Mouse (Mus musculus): ENCODE data around the gene Dusp16. TPM values are rescaled to one million over a fixed set of nuclear protein-coding genes. Genes with fewer than 3 reads are reported as not detected.
A peak's percentile ranks its signal among the peaks of the same experiment; 100 is the strongest.

Gene Dusp16
- polyA plus RNA-seq, 1 experiment from 2014 or later: 3.7 TPM

DNA sequence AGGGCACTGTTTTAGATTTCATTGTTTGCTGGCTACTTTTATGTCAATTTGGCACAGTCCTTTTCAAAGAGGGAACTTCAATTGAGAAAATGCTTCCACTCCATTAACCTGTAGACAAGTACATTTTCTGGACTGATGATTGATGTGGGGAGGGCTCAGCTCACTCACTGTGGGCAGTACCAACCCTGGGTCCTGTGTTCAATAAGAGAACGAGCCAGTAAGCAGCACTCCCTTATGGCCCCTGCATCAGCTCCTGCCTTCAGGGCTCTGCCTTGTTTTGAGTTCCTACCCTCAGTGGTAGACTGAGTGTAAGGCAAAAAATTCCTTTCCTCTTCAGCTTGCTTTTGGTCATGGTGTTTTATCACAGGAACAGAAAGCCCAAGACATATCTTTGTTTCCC, 78.5 kb downstream of the Dusp16 start:
- Histone ChIP-seq H3K27me3 (no peaks in the 10 kb centered on the region), H3K27ac (no peak overlapping the region), H3K4me3 (replicated peaks) (no peak overlapping the region), H3K9me3 (replicated peaks) (no peaks in the 10 kb centered on the region), H3K36me3 (peaks cover 35% of the 10 kb centered on the region), H3K4me2 (no peak overlapping the region), H3K9ac (no peak overlapping the region), H3K4me1 (replicated peaks) (peaks cover 35% of the 10 kb centered on the region)
- no peak for DNase-seq
- ATAC-seq (ENCODE audit: low read depth): no peak
- WGBS (ENCODE audit: insufficient replicate concordance): 65% methylated on average over 1 of the region's 1 CpGs

DNA sequence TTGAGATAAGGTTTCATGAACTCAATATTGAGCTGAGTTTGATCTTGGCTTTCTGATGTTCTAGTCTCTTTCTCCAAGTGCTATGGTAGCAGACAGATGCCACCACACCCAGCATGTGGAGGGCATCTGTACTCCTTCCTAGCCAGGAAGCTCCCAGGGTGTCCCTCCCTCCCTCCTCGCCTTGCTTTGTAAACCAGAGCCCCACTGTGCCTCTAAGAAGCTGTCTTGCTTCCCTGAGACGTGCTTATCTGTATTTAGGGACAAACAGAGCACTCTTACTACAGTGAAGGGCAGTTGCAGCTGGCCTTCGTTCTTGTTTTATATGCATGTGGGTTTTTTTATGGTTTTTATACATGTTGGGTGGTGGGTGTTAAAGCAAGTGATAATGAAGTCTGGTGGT, 79.1 kb downstream of the Dusp16 start:
- H3K4me1 ChIP-seq (replicated peaks): peaks cover 29% of the 10 kb centered on the region
- peaks cover 29% of the 10 kb centered on the region for H3K36me3 ChIP-seq
- no peaks in the 10 kb centered on the region for H3K9me3 ChIP-seq (replicated peaks)
- no peak overlapping the region for H3K4me3 ChIP-seq (replicated peaks)
- DNase-seq (no peak), ATAC-seq (ENCODE audit: low read depth) (no peak)
- 14% methylated on average over 3 of the region's 3 CpGs for WGBS (ENCODE audit: insufficient replicate concordance)
- no peak overlapping the region for H3K9ac ChIP-seq
- H3K27me3 ChIP-seq: no peaks in the 10 kb centered on the region
- H3K4me2 ChIP-seq: no peak overlapping the region
- no peak overlapping the region for H3K27ac ChIP-seq

DNA sequence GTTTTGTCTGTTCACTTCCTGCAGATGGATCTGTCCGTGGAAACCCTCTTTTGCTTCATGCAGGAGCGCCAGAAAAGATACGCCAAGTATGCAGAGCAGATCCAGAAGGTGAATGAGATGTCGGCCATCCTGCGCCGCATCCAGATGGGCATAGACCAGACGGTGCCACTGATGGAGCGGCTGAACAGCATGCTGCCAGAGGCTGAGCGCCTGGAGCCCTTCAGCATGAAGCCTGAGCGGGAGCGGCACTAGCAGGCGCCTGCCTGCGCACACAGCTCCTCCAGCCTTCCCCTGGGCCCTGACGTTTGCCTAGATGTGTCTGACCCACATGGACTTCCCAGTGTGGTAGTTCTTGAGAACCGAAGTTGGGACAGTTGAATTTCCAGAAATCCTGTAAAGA, 82.4 kb downstream of the Dusp16 start:
- Histone ChIP-seq H3K4me2 (no peak overlapping the region), H3K36me3 (peaks cover 11% of the 10 kb centered on the region), H3K27ac (no peak overlapping the region), H3K27me3 (no peaks in the 10 kb centered on the region), H3K9ac (no peak overlapping the region), H3K4me1 (replicated peaks) (peaks cover 10% of the 10 kb centered on the region), H3K9me3 (replicated peaks) (no peaks in the 10 kb centered on the region), H3K4me3 (replicated peaks) (no peak overlapping the region)
- ATAC-seq (ENCODE audit: low read depth): no peak
- DNase-seq: no peak
- 85% methylated on average over 15 of the region's 15 CpGs for WGBS (ENCODE audit: insufficient replicate concordance)

DNA sequence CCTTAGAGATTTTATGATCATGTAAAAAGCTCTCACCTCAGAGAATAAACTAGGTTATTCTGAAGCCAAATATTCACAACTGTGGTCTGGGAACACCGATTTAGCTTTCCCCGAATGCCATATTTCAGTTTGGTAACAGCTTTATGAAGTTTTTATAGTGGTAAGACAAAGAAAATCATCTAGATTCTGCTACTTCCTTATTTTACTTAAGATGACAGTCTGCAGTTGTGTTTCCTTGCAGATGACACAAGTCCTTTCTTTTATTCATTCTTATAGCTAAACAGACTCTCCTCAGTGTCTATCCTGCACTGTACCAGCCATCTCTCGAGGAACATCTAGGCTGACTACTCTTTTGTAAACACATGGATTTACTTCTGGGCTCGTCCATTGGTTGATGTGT, 86.0 kb downstream of the Dusp16 start:
- DNase-seq (no peak), ATAC-seq (ENCODE audit: low read depth) (no peak)
- Histone ChIP-seq H3K4me2 (no peak overlapping the region), H3K36me3 (peaks cover 9% of the 10 kb centered on the region), H3K27me3 (no peaks in the 10 kb centered on the region), H3K27ac (no peak overlapping the region), H3K9me3 (replicated peaks) (no peaks in the 10 kb centered on the region), H3K4me1 (replicated peaks) (peaks cover 2% of the 10 kb centered on the region; the same call in 1 of the 2 replicates), H3K4me3 (replicated peaks) (no peak overlapping the region), H3K9ac (no peak overlapping the region)
- 64% methylated on average over 4 of the region's 4 CpGs for WGBS (ENCODE audit: insufficient replicate concordance)

DNA sequence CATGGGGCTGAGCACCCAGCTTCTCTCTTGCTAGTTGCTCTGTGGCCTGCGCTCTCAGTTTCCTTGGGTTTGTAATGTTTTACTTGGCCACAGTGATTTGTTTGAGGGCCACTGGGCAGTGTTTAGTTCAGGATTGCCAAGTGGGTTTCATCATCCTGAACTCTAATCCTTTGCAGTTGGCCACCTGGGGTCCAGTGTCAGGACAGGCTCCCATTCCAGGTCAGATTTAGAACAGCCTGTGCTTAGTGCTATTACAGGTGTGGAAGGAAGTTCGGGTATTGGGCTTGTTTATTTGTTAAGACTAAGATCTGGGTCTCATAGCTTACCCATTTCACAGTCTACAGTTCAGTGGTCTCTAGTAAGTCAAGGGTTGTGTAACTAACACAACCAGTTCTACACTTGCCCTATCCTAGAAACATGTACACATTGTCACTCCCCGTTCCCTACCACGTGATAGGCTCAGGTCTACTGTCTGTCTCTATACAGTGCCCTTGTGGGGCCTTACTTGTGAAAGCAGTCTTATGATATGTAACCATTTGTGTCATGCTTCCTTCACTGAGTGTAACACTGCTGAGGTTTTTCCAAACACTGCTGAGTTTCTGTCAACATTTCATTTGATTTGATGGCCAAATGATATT, 89.3 kb downstream of the Dusp16 start:
- H3K27me3 ChIP-seq: no peaks in the 10 kb centered on the region
- ATAC-seq (ENCODE audit: low read depth): peak; percentile 74
- H3K27ac ChIP-seq: 0 out of 2 replicates have a peak overlapping the region, but pooled peaks have one; percentile 36
- no peak overlapping the region for H3K9ac ChIP-seq
- peaks cover 15% of the 10 kb centered on the region for H3K4me1 ChIP-seq (replicated peaks)
- DNase-seq: no peak
- WGBS (ENCODE audit: insufficient replicate concordance): 68% methylated on average over 4 of the region's 4 CpGs
- H3K36me3 ChIP-seq: no peaks in the 10 kb centered on the region
- H3K9me3 ChIP-seq (replicated peaks): no peaks in the 10 kb centered on the region
- no peak overlapping the region for H3K4me2 ChIP-seq
- H3K4me3 ChIP-seq (replicated peaks): no peak overlapping the region

DNA sequence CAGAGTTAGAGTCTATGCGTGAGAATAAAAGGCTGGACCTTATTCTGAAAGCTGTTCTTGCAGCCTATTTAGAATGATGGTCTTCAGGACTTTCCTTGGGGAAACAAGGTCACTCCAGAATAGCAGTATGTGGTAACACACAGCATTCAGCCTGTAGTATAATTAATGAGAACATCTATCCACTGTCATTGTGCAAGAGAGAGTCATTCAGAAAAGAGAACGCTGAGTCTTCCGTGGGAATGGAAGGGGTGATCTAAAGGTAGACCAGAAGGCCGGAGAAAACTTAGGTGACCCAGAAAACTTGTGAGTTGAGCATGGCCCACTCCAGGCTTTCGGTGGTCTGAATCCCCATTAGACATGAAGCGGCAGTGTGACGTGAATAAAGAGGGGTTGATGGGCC, 90.2 kb downstream of the Dusp16 start:
- DNase-seq (no peak), ATAC-seq (ENCODE audit: low read depth) (no peak)
- Histone ChIP-seq H3K27ac (no peak overlapping the region), H3K4me1 (replicated peaks) (peaks cover 15% of the 10 kb centered on the region), H3K4me2 (no peak overlapping the region), H3K36me3 (no peaks in the 10 kb centered on the region), H3K9me3 (replicated peaks) (no peaks in the 10 kb centered on the region), H3K4me3 (replicated peaks) (no peak overlapping the region), H3K27me3 (no peaks in the 10 kb centered on the region), H3K9ac (no peak overlapping the region)
- WGBS (ENCODE audit: insufficient replicate concordance): 90% methylated on average over 7 of the region's 7 CpGs

DNA sequence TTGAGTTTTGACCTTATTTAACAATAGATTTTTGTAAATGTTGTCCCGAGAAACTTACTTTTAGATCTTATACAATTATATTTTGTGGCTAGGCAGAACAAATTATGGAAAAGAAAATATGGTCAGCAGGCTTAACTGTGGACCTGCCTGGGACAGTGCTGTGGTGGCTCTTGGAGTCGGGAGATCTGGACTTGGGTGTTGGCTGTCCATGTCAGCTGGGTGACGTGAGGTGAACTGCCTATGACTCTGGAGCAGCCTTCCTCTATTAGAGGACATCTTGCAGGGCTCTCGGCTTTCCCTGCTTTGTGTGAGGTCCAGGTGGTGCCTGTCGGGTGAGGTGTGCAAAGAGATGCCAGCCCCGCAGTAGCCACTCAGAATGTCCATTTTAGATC, 91.2 kb downstream of the Dusp16 start:
- H3K4me2 ChIP-seq: no peak overlapping the region
- H3K27ac ChIP-seq: no peak overlapping the region
- H3K27me3 ChIP-seq: no peaks in the 10 kb centered on the region
- WGBS (ENCODE audit: insufficient replicate concordance): 70% methylated on average over 6 of the region's 6 CpGs
- no peaks in the 10 kb centered on the region for H3K36me3 ChIP-seq
- no peak overlapping the region for H3K9ac ChIP-seq
- H3K4me3 ChIP-seq (replicated peaks): no peak overlapping the region
- H3K4me1 ChIP-seq (replicated peaks): peaks cover 15% of the 10 kb centered on the region
- DNase-seq (no peak), ATAC-seq (ENCODE audit: low read depth) (no peak)
- no peaks in the 10 kb centered on the region for H3K9me3 ChIP-seq (replicated peaks)

DNA sequence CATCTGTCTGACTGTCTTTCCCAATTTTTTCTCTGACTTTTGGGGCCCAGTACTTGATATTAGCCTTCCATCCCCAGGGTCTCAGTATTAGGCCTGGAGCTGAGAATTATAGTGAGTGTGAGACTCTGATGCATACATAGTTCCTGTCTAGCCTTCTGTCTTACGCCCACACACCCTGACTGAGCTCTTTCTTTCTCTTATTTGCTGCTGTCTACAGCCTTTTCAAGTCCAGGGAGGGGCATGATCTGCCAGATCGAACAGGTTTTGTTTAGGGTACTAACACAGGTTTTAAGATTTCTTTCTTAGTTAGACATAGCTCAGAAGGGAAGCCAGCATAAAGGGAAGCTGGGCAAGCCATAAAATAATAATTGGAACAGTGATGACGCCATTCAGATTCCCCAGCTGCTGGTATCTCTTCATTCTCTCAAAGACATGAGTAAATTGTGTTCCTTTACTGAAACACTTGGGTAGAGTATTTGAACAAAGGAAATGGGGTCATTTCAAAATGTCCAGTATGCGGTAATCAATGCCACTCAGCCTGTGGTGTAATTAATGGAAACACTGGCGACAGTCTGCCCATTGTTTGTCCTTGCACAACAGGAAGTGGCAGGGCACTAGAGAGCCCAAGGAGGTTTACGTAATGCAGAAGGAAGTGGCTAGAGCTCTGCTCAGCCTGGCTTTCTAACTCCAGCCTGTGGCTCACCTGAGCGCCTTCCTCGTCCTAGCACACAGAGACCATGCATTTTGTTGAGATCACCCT, 91.8 kb downstream of the Dusp16 start:
- H3K4me1 ChIP-seq (replicated peaks): peaks cover 15% of the 10 kb centered on the region
- no peaks in the 10 kb centered on the region for H3K9me3 ChIP-seq (replicated peaks)
- H3K27ac ChIP-seq: no peak overlapping the region
- WGBS (ENCODE audit: insufficient replicate concordance): 51% methylated on average over 8 of the region's 8 CpGs
- no peaks in the 10 kb centered on the region for H3K36me3 ChIP-seq
- H3K27me3 ChIP-seq: no peaks in the 10 kb centered on the region
- no peak overlapping the region for H3K4me3 ChIP-seq (replicated peaks)
- ATAC-seq (ENCODE audit: low read depth): peak; percentile 49
- H3K9ac ChIP-seq: no peak overlapping the region
- no peak for DNase-seq
- no peak overlapping the region for H3K4me2 ChIP-seq

DNA sequence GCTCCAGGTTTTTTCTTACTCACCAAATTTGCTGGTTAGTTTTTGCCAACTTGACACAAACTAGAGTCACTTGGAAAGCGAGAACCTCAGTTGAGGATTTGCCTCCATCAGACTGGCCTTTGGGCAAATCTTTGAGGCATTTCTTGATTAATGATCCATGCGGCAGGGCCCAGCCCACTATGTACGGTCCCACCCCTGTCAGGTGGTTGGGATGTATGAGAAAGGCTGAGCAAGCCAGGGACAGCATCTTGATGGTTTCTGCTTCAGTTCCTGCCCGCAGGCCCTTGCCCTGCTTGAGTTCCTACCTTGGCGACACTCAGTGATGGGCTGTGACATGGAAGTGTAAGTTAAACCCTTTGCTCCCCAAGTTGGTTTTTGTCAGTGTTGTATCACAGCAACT, 94.2 kb downstream of the Dusp16 start:
- no peak overlapping the region for H3K27ac ChIP-seq
- H3K27me3 ChIP-seq: no peaks in the 10 kb centered on the region
- 84% methylated on average over 5 of the region's 5 CpGs for WGBS (ENCODE audit: insufficient replicate concordance)
- peaks cover 13% of the 10 kb centered on the region for H3K4me1 ChIP-seq (replicated peaks)
- H3K4me3 ChIP-seq (replicated peaks): no peak overlapping the region
- DNase-seq: no peak
- H3K36me3 ChIP-seq: no peaks in the 10 kb centered on the region
- no peaks in the 10 kb centered on the region for H3K9me3 ChIP-seq (replicated peaks)
- H3K9ac ChIP-seq: no peak overlapping the region
- ATAC-seq (ENCODE audit: low read depth): no peak
- no peak overlapping the region for H3K4me2 ChIP-seq

DNA sequence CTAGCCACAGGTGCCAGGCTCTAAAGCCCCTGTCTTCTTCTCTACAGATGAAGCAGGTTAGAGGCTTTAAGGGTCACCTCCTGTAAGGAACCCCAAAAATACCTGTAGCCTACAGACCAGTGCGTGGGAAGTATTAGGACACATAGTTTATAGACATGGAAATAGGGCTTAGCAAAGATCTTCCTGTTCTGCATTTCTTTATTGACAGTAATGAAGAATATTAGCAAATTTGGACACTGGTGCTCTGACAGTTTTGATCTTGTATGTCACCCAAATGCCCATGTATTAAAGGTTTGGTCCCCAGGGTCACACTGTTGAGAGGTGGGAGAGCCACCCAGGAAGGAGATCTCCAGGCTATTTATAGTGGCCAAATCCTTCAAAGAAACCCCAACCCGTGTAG, 95.9 kb downstream of the Dusp16 start:
- peaks cover 13% of the 10 kb centered on the region for H3K4me1 ChIP-seq (replicated peaks)
- no peaks in the 10 kb centered on the region for H3K36me3 ChIP-seq
- 58% methylated on average over 2 of the region's 2 CpGs for WGBS (ENCODE audit: insufficient replicate concordance)
- no peak overlapping the region for H3K4me2 ChIP-seq
- DNase-seq (no peak), ATAC-seq (ENCODE audit: low read depth) (no peak)
- H3K9me3 ChIP-seq (replicated peaks): no peaks in the 10 kb centered on the region
- no peak overlapping the region for H3K4me3 ChIP-seq (replicated peaks)
- no peak overlapping the region for H3K27ac ChIP-seq
- H3K27me3 ChIP-seq: no peaks in the 10 kb centered on the region
- no peak overlapping the region for H3K9ac ChIP-seq

DNA sequence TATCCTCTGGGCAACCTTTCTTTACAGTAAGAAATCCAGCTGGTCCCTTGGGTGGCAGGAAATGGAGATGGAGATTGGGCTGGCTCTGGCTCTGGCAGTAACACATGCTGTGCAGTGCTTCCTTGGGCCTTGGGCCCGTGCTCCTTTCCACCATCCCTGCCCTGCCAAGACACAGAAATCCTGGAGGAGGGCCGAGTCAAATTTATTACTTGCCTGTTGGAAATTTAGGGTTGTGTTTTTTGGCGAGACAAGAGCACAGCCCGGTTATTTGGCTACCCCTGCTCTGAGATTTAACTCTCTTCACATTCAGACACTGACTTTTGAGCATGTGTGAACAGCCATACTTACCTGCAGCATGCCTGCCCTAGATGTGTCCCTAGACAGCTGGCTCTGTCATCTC, 96.3 kb downstream of the Dusp16 start:
- WGBS (ENCODE audit: insufficient replicate concordance): 58% methylated on average over 4 of the region's 4 CpGs
- ATAC-seq (ENCODE audit: low read depth): no peak
- Histone ChIP-seq H3K9ac (no peak overlapping the region), H3K4me2 (no peak overlapping the region), H3K9me3 (replicated peaks) (no peaks in the 10 kb centered on the region), H3K36me3 (no peaks in the 10 kb centered on the region), H3K27me3 (no peaks in the 10 kb centered on the region), H3K4me3 (replicated peaks) (no peak overlapping the region), H3K27ac (no peak overlapping the region), H3K4me1 (replicated peaks) (peaks cover 13% of the 10 kb centered on the region)
- DNase-seq: no peak

DNA sequence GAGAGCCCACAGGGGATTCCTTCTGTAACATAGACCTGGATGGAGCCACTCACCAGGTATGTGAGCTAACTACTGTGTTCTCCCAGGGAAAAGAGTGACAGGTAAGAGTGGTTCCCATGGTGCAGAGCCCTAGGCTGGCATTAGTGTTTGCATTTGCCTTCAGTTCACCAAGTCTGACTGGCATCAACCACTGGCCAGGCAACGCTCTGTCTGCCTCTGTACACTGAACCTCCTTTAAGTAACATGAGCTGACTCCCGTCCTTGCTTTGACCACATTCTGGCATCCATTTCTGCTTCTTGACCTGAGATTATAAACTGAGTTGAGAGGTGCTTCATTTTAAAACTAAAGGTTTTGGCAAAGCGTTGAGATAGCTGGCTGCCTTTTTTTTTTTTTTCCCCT, 96.8 kb downstream of the Dusp16 start:
- no peak for DNase-seq
- Histone ChIP-seq H3K9me3 (replicated peaks) (no peaks in the 10 kb centered on the region), H3K4me1 (replicated peaks) (peaks cover 10% of the 10 kb centered on the region), H3K4me2 (no peak overlapping the region), H3K4me3 (replicated peaks) (no peak overlapping the region), H3K36me3 (no peaks in the 10 kb centered on the region), H3K9ac (no peak overlapping the region), H3K27me3 (no peaks in the 10 kb centered on the region), H3K27ac (no peak overlapping the region)
- ATAC-seq (ENCODE audit: low read depth): no peak
- WGBS (ENCODE audit: insufficient replicate concordance): 70% methylated on average over 3 of the region's 3 CpGs
